Mouse (Mus musculus) heart, embryonic 12.5 days (tissue): ENCODE results near the gene Abhd15. TPM values are rescaled to one million over a fixed set of nuclear protein-coding genes. Genes with fewer than 3 reads are reported as not detected.

Experiments used
- ATAC-seq: fragments of 200-750 bp; cut with Nextera tagmentation; 2 replicates; pipeline ENCODE4 v1.8.0; 2017; ENCODE audit warnings: moderate TSS enrichment, moderate library complexity; ENCODE audit not compliant: insufficient number of reproducible peaks, low FRiP score
- H3K27ac ChIP-seq: fragments of 300-500 bp; sonication (generic); 2 replicates; pipeline ENCODE4 v1.5.1; 2016; ENCODE audit warnings: mild to moderate bottlenecking, moderate library complexity; ENCODE audit not compliant: poor library complexity, severe bottlenecking
- H3K27me3 ChIP-seq: fragments of 300-500 bp; sonication (generic); replicated peaks from 2 replicates; pipeline ENCODE4 v1.6.1; 2016; ENCODE audit warnings: mild to moderate bottlenecking, moderate library complexity
- H3K36me3 ChIP-seq: fragments of 300-500 bp; sonication (generic); 2 replicates; pipeline ENCODE4 v1.6.1; 2016; ENCODE audit warnings: mild to moderate bottlenecking, moderate library complexity
- H3K4me1 ChIP-seq: fragments of 300-500 bp; sonication (generic); replicated peaks from 2 replicates; pipeline ENCODE4 v1.6.1; 2016; ENCODE audit warnings: mild to moderate bottlenecking
- H3K4me2 ChIP-seq: fragments of 300-500 bp; sonication (generic); 2 replicates; pipeline ENCODE4 v1.6.1; 2016; ENCODE audit warnings: mild to moderate bottlenecking, moderate library complexity
- H3K4me3 ChIP-seq: fragments of 300-500 bp; sonication (generic); 2 replicates; pipeline ENCODE4 v1.5.1; 2016; ENCODE audit warnings: mild to moderate bottlenecking
- H3K9ac ChIP-seq: fragments of 300-500 bp; sonication (generic); 2 replicates; pipeline ENCODE4 v1.6.1; 2016; ENCODE audit warnings: mild to moderate bottlenecking, moderate library complexity
- H3K9me3 ChIP-seq: fragments of 300-500 bp; sonication (generic); replicated peaks from 2 replicates; pipeline ENCODE4 v1.6.1; 2016; ENCODE audit warnings: mild to moderate bottlenecking, moderate library complexity
- WGBS: fragments of 180-500 bp; shearing (Covaris S2); methylation state at CpG from one replicate; pipeline ENCODE4 v1.1.7; 2016; 5-methylcytosine and 5-hydroxymethylcytosine counted together
- polyA plus RNA-seq: library from polyadenylated mRNA; unstranded; fragments of >200 nt; fragmentation: Nextera tagmentation; extraction: Ambion mirVana; gene quantifications from 2 replicates; pipeline ENCODE4 v1.2.1, GENCODE M21; 2016

Gene Abhd15
- 0.72 and 1.4 TPM in 2 replicates for polyA plus RNA-seq

- peak within 1 kb of the TSS; percentile 71 for H3K4me3 ChIP-seq
- H3K36me3 ChIP-seq: peaks cover under 1% of the 10 kb centered on the region
- WGBS: under 1% methylated on average over 71 of the region's 72 CpGs
- peak; percentile 69 for ATAC-seq
- H3K4me1 ChIP-seq: peaks cover 35% of the 10 kb centered on the region
- H3K27me3 ChIP-seq: peaks cover 25% of the 10 kb centered on the region
- no peaks in the 10 kb centered on the region for H3K9me3 ChIP-seq
- peak within 1 kb of the TSS; percentile 92 for H3K4me2 ChIP-seq
- peak within 1 kb of the TSS; percentile 74 for H3K9ac ChIP-seq
- peak within 1 kb of the TSS; percentile 45 for H3K27ac ChIP-seq
Observed at GRCm38 (mm10) chr11:77514832-77515636, at the start of gene Abhd15. Abhd15 (plus strand) TSS chr11:77515121.

- Histone ChIP-seq H3K9me3 (no peaks in the 10 kb centered on the region), H3K4me3 (no peak overlapping the region), H3K27me3 (peaks cover 43% of the 10 kb centered on the region), H3K4me1 (peaks cover 57% of the 10 kb centered on the region), H3K9ac (no peak overlapping the region), H3K4me2 (peak overlapping the region; percentile 30; the same call in 1 of the 2 replicates), H3K36me3 (peaks cover 21% of the 10 kb centered on the region), H3K27ac (no peak overlapping the region)
- WGBS: 35% methylated on average over 9 of the region's 9 CpGs
- no peak for ATAC-seq
Observed at GRCm38 (mm10) chr11:77466544-77466943, 48.4 kb upstream of the Abhd15 start.

GRCm38 (mm10) chr11:77467157-77467556 is 47.8 kb upstream of the Abhd15 start:
- Histone ChIP-seq H3K27ac (no peak overlapping the region), H3K9ac (no peak overlapping the region), H3K36me3 (peaks cover 26% of the 10 kb centered on the region), H3K4me2 (peak overlapping the region; percentile 30), H3K4me3 (peak overlapping the region; percentile 3; the same call in 1 of the 2 replicates), H3K4me1 (peaks cover 51% of the 10 kb centered on the region), H3K27me3 (peaks cover 43% of the 10 kb centered on the region), H3K9me3 (no peaks in the 10 kb centered on the region)
- 5% methylated on average over 25 of the region's 25 CpGs for WGBS
- no peak for ATAC-seq

- peaks cover 32% of the 10 kb centered on the region for H3K36me3 ChIP-seq
- peaks cover 43% of the 10 kb centered on the region for H3K27me3 ChIP-seq
- peak overlapping the region; percentile 30; the same call in 1 of the 2 replicates for H3K4me2 ChIP-seq
- no peak for ATAC-seq
- no peaks in the 10 kb centered on the region for H3K9me3 ChIP-seq
- H3K9ac ChIP-seq: no peak overlapping the region
- 15% methylated on average over 20 of the region's 20 CpGs for WGBS
- H3K27ac ChIP-seq: no peak overlapping the region
- H3K4me1 ChIP-seq: peaks cover 51% of the 10 kb centered on the region
- no peak overlapping the region for H3K4me3 ChIP-seq
Observed at GRCm38 (mm10) chr11:77467784-77468183, 47.1 kb upstream of the Abhd15 start.

- Histone ChIP-seq H3K4me1 (peaks cover 45% of the 10 kb centered on the region), H3K36me3 (peaks cover 34% of the 10 kb centered on the region), H3K9me3 (no peaks in the 10 kb centered on the region), H3K27me3 (peaks cover 42% of the 10 kb centered on the region), H3K9ac (no peak overlapping the region), H3K4me2 (no peak overlapping the region), H3K4me3 (no peak overlapping the region), H3K27ac (no peak overlapping the region)
- WGBS: 82% methylated on average over 9 of the region's 9 CpGs
- ATAC-seq: no peak
Observed at GRCm38 (mm10) chr11:77468397-77468796, 46.5 kb upstream of the Abhd15 start.

GRCm38 (mm10) chr11:77471407-77471806 is 43.5 kb upstream of the Abhd15 start:
- WGBS: 67% methylated on average over 29 of the region's 29 CpGs

GRCm38 (mm10) chr11:77472775-77473174 is 42.1 kb upstream of the Abhd15 start:
- no peak overlapping the region for H3K9ac ChIP-seq
- peaks cover 34% of the 10 kb centered on the region for H3K36me3 ChIP-seq
- no peak for ATAC-seq

More at GRCm38 (mm10) chr11:77471407-77471806, 43.5 kb upstream of the Abhd15 start:
- Histone ChIP-seq H3K9me3 (no peaks in the 10 kb centered on the region), H3K27me3 (peaks cover 31% of the 10 kb centered on the region), H3K4me1 (peaks cover 16% of the 10 kb centered on the region), H3K4me3 (no peak overlapping the region), H3K36me3 (peaks cover 34% of the 10 kb centered on the region), H3K27ac (no peak overlapping the region), H3K9ac (no peak overlapping the region), H3K4me2 (no peak overlapping the region)
- no peak for ATAC-seq

GRCm38 (mm10) chr11:77476216-77476615 is 38.7 kb upstream of the Abhd15 start:
- peaks cover 17% of the 10 kb centered on the region for H3K36me3 ChIP-seq
- ATAC-seq: no peak
- no peak overlapping the region for H3K27ac ChIP-seq
- H3K4me2 ChIP-seq: no peak overlapping the region
- no peaks in the 10 kb centered on the region for H3K9me3 ChIP-seq
- no peaks in the 10 kb centered on the region; the same call in 1 of the 2 replicates for H3K27me3 ChIP-seq
- H3K9ac ChIP-seq: no peak overlapping the region
- H3K4me3 ChIP-seq: no peak overlapping the region
- 90% methylated on average over 14 of the region's 14 CpGs for WGBS
- no peaks in the 10 kb centered on the region for H3K4me1 ChIP-seq

More at GRCm38 (mm10) chr11:77472775-77473174, 42.1 kb upstream of the Abhd15 start:
- Histone ChIP-seq H3K27me3 (peaks cover 19% of the 10 kb centered on the region), H3K4me1 (peaks cover 2% of the 10 kb centered on the region; the same call in 1 of the 2 replicates), H3K4me3 (no peak overlapping the region), H3K27ac (no peak overlapping the region), H3K4me2 (no peak overlapping the region), H3K9me3 (no peaks in the 10 kb centered on the region)
- 80% methylated on average over 16 of the region's 16 CpGs for WGBS

GRCm38 (mm10) chr11:77476895-77477294 is 38.0 kb upstream of the Abhd15 start:
- Histone ChIP-seq H3K9ac (no peak overlapping the region), H3K4me1 (no peaks in the 10 kb centered on the region), H3K36me3 (peaks cover 11% of the 10 kb centered on the region), H3K27me3 (no peaks in the 10 kb centered on the region; the same call in 1 of the 2 replicates), H3K4me3 (no peak overlapping the region), H3K9me3 (no peaks in the 10 kb centered on the region), H3K4me2 (no peak overlapping the region), H3K27ac (no peak overlapping the region)
- 88% methylated on average over 6 of the region's 6 CpGs for WGBS
- no peak for ATAC-seq

- Histone ChIP-seq H3K9ac (no peak overlapping the region), H3K4me1 (peaks cover 18% of the 10 kb centered on the region), H3K36me3 (no peaks in the 10 kb centered on the region), H3K4me2 (no peak overlapping the region), H3K27me3 (no peaks in the 10 kb centered on the region), H3K27ac (no peak overlapping the region), H3K4me3 (no peak overlapping the region), H3K9me3 (no peaks in the 10 kb centered on the region)
- WGBS: 52% methylated on average over 3 of the region's 3 CpGs
- ATAC-seq: no peak
Observed at GRCm38 (mm10) chr11:77483043-77483442, 31.9 kb upstream of the Abhd15 start.

GRCm38 (mm10) chr11:77483510-77484255 is 31.2 kb upstream of the Abhd15 start:
- WGBS: 29% methylated on average over 11 of the region's 11 CpGs
- H3K4me1 ChIP-seq: peaks cover 24% of the 10 kb centered on the region
- ATAC-seq: no peak

More at GRCm38 (mm10) chr11:77483510-77484255, 31.2 kb upstream of the Abhd15 start:
- Histone ChIP-seq H3K27ac (no peak overlapping the region), H3K9me3 (no peaks in the 10 kb centered on the region), H3K36me3 (no peaks in the 10 kb centered on the region), H3K27me3 (0 out of 2 replicates have a peak, but pooled peaks cover 5% of the 10 kb centered on the region), H3K4me3 (no peak overlapping the region), H3K4me2 (no peak overlapping the region), H3K9ac (no peak overlapping the region)
